In the genomic region with DNA sequence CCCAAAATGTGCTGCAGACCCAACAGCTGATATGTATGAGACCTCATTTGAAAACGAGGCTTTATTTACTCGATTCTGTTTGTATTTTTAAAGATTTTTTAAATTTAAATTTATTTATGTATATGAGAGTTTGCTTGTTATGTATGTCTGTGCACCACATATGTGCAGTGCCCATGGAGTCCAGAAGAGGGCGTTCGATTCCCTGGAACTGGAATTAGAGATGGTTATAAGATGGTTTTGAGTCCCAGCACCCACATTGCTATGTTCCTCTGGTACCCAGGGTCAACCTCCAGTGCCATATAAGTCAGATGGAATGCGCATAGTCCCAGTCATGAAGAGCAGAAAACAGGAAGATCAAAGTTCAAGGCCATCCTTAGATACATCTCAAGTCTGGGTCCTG, we compare ENCODE assay signal across 19 mouse cellular contexts. TPM values are rescaled to one million over a fixed set of nuclear protein-coding genes. Genes with fewer than 3 reads are reported as not detected.
A peak's percentile ranks its signal among the peaks of the same experiment; 100 is the strongest.
DNase-seq lines count a peak whose midpoint lies in the region; ATAC-seq and TF ChIP-seq lines count a peak whose summit lies in the region.
"Had no signal": no experiment of that assay in that cellular context is flagged by ENCODE, and none has a peak within 500 bp of the region (broad histone marks: within the 10 kb centered on the region; RNA-seq: fewer than 3 reads in every experiment).

No protein-coding gene starts in this region.

- peak; percentile 61 for TF ChIP-seq CTCF in heart, adult 2 months (IDR thresholded peaks at IDR 0.05)
- peak; percentile 39 for TF ChIP-seq CTCF in midbrain, postnatal 0 days (IDR thresholded peaks at IDR 0.05)

- no peak overlapping the region for H3K4me2 ChIP-seq in midbrain, postnatal 0 days (ENCODE audit: low read depth, low read length, poor library complexity, severe bottlenecking)
- no peak overlapping the region for H3K4me2 ChIP-seq in midbrain, embryonic 16.5 days (ENCODE audit: low read length)
- H3K4me2 ChIP-seq: embryonic facial prominence, embryonic 12.5 days; heart, embryonic 13.5 days; intestine, embryonic 15.5 days; limb, embryonic 15.5 days; midbrain, embryonic 13.5 days had no signal

- no peaks in the 10 kb centered on the region for H3K36me3 ChIP-seq in heart, adult 2 months (ENCODE audit: control insufficient read depth, insufficient read depth, low read length)
- no peaks in the 10 kb centered on the region for H3K36me3 ChIP-seq in midbrain, postnatal 0 days (ENCODE audit: insufficient read depth, low read length)
- no peaks in the 10 kb centered on the region for H3K36me3 ChIP-seq in midbrain, embryonic 16.5 days (ENCODE audit: control insufficient read depth, insufficient read depth, low read length)
- H3K36me3 ChIP-seq in splenic B cell, adult 2 months (ENCODE audit: control insufficient read depth, insufficient read depth, low read length, poor library complexity, severe bottlenecking) = no peaks in the 10 kb centered on the region
- H3K36me3 ChIP-seq: embryonic facial prominence, embryonic 12.5 days; heart, embryonic 13.5 days; hindbrain, embryonic 10.5 days; intestine, embryonic 15.5 days; limb, embryonic 15.5 days; midbrain, embryonic 13.5 days had no signal

- no peak overlapping the region for H3K9ac ChIP-seq in heart, adult 2 months (ENCODE audit: low read depth, low read length)
- no peak overlapping the region for H3K9ac ChIP-seq in midbrain, postnatal 0 days (replicated peaks; ENCODE audit: low read length, poor library complexity, severe bottlenecking)
- no peak overlapping the region for H3K9ac ChIP-seq in midbrain, embryonic 16.5 days (ENCODE audit: low read depth, low read length)
- H3K9ac ChIP-seq: embryonic facial prominence, embryonic 12.5 days; heart, embryonic 13.5 days; intestine, embryonic 15.5 days; limb, embryonic 15.5 days; midbrain, embryonic 13.5 days had no signal

- no peak overlapping the region for H3K4me3 ChIP-seq in heart, adult 2 months
- H3K4me3 ChIP-seq in midbrain, postnatal 0 days (ENCODE audit: low read depth, low read length) = no peak overlapping the region
- no peak overlapping the region for H3K4me3 ChIP-seq in midbrain, embryonic 16.5 days (ENCODE audit: low read depth, low read length)
- H3K4me3 ChIP-seq: embryonic facial prominence, embryonic 12.5 days; heart, embryonic 13.5 days; hindbrain, embryonic 10.5 days; intestine, embryonic 15.5 days; limb, embryonic 15.5 days; midbrain, embryonic 13.5 days had no signal

- WGBS in heart, adult 2 months = 55% methylated on average over 5 of the region's 5 CpGs
- 45% methylated on average over 5 of the region's 5 CpGs for WGBS in midbrain, postnatal 0 days
- WGBS in midbrain, embryonic 16.5 days = 52% methylated on average over 5 of the region's 5 CpGs

- ATAC-seq in midbrain, postnatal 0 days (ENCODE audit: low FRiP score) = no peak
- ATAC-seq in midbrain, embryonic 16.5 days = no peak
- ATAC-seq: intestine, embryonic 15.5 days; midbrain, embryonic 13.5 days had no signal

- H3K27me3 ChIP-seq in heart, adult 2 months (ENCODE audit: control insufficient read depth, insufficient read depth, low read length) = no peaks in the 10 kb centered on the region
- H3K27me3 ChIP-seq in midbrain, postnatal 0 days (ENCODE audit: insufficient read depth, low read length) = peaks cover 5% of the 10 kb centered on the region; the same call in 1 of the 2 replicates
- H3K27me3 ChIP-seq in midbrain, embryonic 16.5 days (ENCODE audit: control insufficient read depth, insufficient read depth, low read depth, low read length) = peaks cover under 1% of the 10 kb centered on the region; the same call in 1 of the 2 replicates
- no peaks in the 10 kb centered on the region for H3K27me3 ChIP-seq in splenic B cell, adult 2 months (ENCODE audit: control insufficient read depth, insufficient read depth, low read length, poor library complexity, severe bottlenecking)

- no peak for TF ChIP-seq EP300 in heart, adult 2 months (IDR thresholded peaks at IDR 0.05; ENCODE audit: insufficient read depth, low read depth, low read length)

- H3K4me1 ChIP-seq in heart, adult 2 months (ENCODE audit: control insufficient read depth, insufficient read depth, low read length) = peaks cover 2% of the 10 kb centered on the region; the same call in 1 of the 2 replicates
- no peaks in the 10 kb centered on the region for H3K4me1 ChIP-seq in midbrain, postnatal 0 days (ENCODE audit: insufficient read depth, low read length)
- H3K4me1 ChIP-seq in midbrain, embryonic 16.5 days (ENCODE audit: control insufficient read depth, insufficient read depth, low read length) = no peaks in the 10 kb centered on the region; the same call in 1 of the 2 replicates
- H3K4me1 ChIP-seq: embryonic facial prominence, embryonic 12.5 days; intestine, embryonic 15.5 days; midbrain, embryonic 13.5 days had no signal

- H3K27ac ChIP-seq in heart, adult 2 months = no peak overlapping the region
- H3K27ac ChIP-seq in midbrain, postnatal 0 days (ENCODE audit: low read depth, low read length) = no peak overlapping the region
- no peak overlapping the region for H3K27ac ChIP-seq in midbrain, embryonic 16.5 days (ENCODE audit: low read length)
- H3K27ac ChIP-seq: embryonic facial prominence, embryonic 12.5 days; heart, embryonic 13.5 days; hindbrain, embryonic 10.5 days; intestine, embryonic 15.5 days; limb, embryonic 15.5 days; macrophage; midbrain, embryonic 13.5 days had no signal

- H3K9me3 ChIP-seq in midbrain, postnatal 0 days (ENCODE audit: low read length) = no peaks in the 10 kb centered on the region
- no peaks in the 10 kb centered on the region for H3K9me3 ChIP-seq in midbrain, embryonic 16.5 days (replicated peaks; ENCODE audit: control insufficient read depth, low read length, poor library complexity, severe bottlenecking)
- H3K9me3 ChIP-seq: embryonic facial prominence, embryonic 12.5 days; heart, embryonic 13.5 days; hindbrain, embryonic 10.5 days; intestine, embryonic 15.5 days; limb, embryonic 15.5 days; midbrain, embryonic 13.5 days had no signal

- no peaks in the 10 kb centered on the region for H3K79me2 ChIP-seq in heart, adult 2 months (replicated peaks; ENCODE audit: control insufficient read depth, insufficient read depth, low read length)

- intact Hi-C loops in heart, adult 2 months (cut with DNase I) = loop anchor here (5.0 kb wide), 1 partner anchor 118 kb away; no protein-coding TSS in a partner anchor

- DNase-seq in heart, adult 2 months = no peak
- no peak for DNase-seq in heart, adult 9 months (ENCODE audit: low spot score in 2 of 2)
- DNase-seq in kidney, postnatal 4 days = peak; percentile 45 to 46
- DNase-seq in kidney, postnatal 14 days = no peak
- DNase-seq in midbrain, postnatal 0 days (ENCODE audit: low spot score) = no peak
- peak; percentile 21 for DNase-seq in splenic B cell, adult 2 months (ENCODE audit: low read depth, low spot score)
- DNase-seq in spleen, adult 18-20 months = no peak
- DNase-seq: cerebellum, adult 11 months; gastrocnemius, postnatal 14 days had no signal

- TF ChIP-seq POLR2A in heart, adult 2 months (IDR thresholded peaks at IDR 0.05; ENCODE audit: insufficient read depth, low read depth, low read length) = no peak

RNA-seq across cellular contexts. Expression of gene Asb10, which starts 6.5 kb away (rescaled TPM):
- 10 to 100 TPM; 80.8 to 93.5 TPM for total RNA-seq in heart, adult 2 months (2021)
- polyA plus RNA-seq in heart, adult 2 months (2012; rRNA removed) = 138 and 163 TPM in 2 replicates
- 1.2 TPM in 1 of 2 replicates, not detected in the other for total RNA-seq in midbrain, postnatal 0 days (2014; rRNA removed)
- 0.31 and 0.39 TPM in 2 replicates for polyA plus RNA-seq in midbrain, postnatal 0 days (2015; fragmentation: Nextera tagmentation; extraction: Ambion mirVana)
- 0.15 TPM in 1 of 2 replicates, not detected in the other for polyA plus RNA-seq in midbrain, embryonic 16.5 days (2015; fragmentation: Nextera tagmentation; extraction: Ambion mirVana)

RNA-seq across cellular contexts. Expression of gene Gbx1, which starts 7.3 kb away (rescaled TPM):
- not detected for total RNA-seq in heart, adult 2 months (2021)
- 0.06 TPM in 1 of 2 replicates, not detected in the other for polyA plus RNA-seq in heart, adult 2 months (2012; rRNA removed)
- total RNA-seq in midbrain, postnatal 0 days (2014; rRNA removed) = 0.33 TPM in 1 of 2 replicates, not detected in the other
- polyA plus RNA-seq in midbrain, postnatal 0 days (2015; fragmentation: Nextera tagmentation; extraction: Ambion mirVana) = 0.09 and 0.12 TPM in 2 replicates
- 0.20 and 0.21 TPM in 2 replicates for polyA plus RNA-seq in midbrain, embryonic 16.5 days (2015; fragmentation: Nextera tagmentation; extraction: Ambion mirVana)
- total RNA-seq: common myeloid progenitor, adult 5-6 weeks; gastrocnemius, postnatal 14 days had no signal
- polyA plus RNA-seq: macrophage had no signal

RNA-seq across cellular contexts. Expression of gene 4931409K22Rik, which starts 22.3 kb away (rescaled TPM):
- not detected for total RNA-seq in heart, adult 2 months (2021)
- polyA plus RNA-seq in heart, adult 2 months (2012; rRNA removed) = 0.06 TPM in 1 of 2 replicates, not detected in the other
- not detected in 2 replicates for total RNA-seq in midbrain, postnatal 0 days (2014; rRNA removed)
- not detected in 2 replicates for polyA plus RNA-seq in midbrain, postnatal 0 days (2015; fragmentation: Nextera tagmentation; extraction: Ambion mirVana)
- polyA plus RNA-seq in midbrain, embryonic 16.5 days (2015; fragmentation: Nextera tagmentation; extraction: Ambion mirVana) = 0.08 TPM in 1 of 2 replicates, not detected in the other
- total RNA-seq: common myeloid progenitor, adult 5-6 weeks; gastrocnemius, postnatal 14 days; left cerebral cortex, postnatal 10 days had no signal
- polyA plus RNA-seq: macrophage had no signal

RNA-seq across cellular contexts. Expression of gene Abcf2, which starts 43.0 kb away (rescaled TPM):
- total RNA-seq in heart, adult 2 months (2021) = 10 to 100 TPM; 52.5 to 55.8 TPM
- 43.3 and 57.2 TPM in 2 replicates for polyA plus RNA-seq in heart, adult 2 months (2012; rRNA removed)
- 55.9 and 57.0 TPM in 2 replicates for total RNA-seq in midbrain, postnatal 0 days (2014; rRNA removed)
- 58.2 and 62.3 TPM in 2 replicates for polyA plus RNA-seq in midbrain, postnatal 0 days (2015; fragmentation: Nextera tagmentation; extraction: Ambion mirVana)
- polyA plus RNA-seq in midbrain, embryonic 16.5 days (2015; fragmentation: Nextera tagmentation; extraction: Ambion mirVana) = 78.0 and 85.0 TPM in 2 replicates

RNA-seq across cellular contexts. Expression of gene Chpf2, which starts 52.2 kb away (rescaled TPM):
- 1 to 10 TPM; 7.5 to 9.0 TPM for total RNA-seq in heart, adult 2 months (2021)
- polyA plus RNA-seq in heart, adult 2 months (2012; rRNA removed) = 9.9 and 12.3 TPM in 2 replicates
- 31.3 and 32.8 TPM in 2 replicates for total RNA-seq in midbrain, postnatal 0 days (2014; rRNA removed)
- polyA plus RNA-seq in midbrain, postnatal 0 days (2015; fragmentation: Nextera tagmentation; extraction: Ambion mirVana) = 25.5 and 26.3 TPM in 2 replicates
- polyA plus RNA-seq in midbrain, embryonic 16.5 days (2015; fragmentation: Nextera tagmentation; extraction: Ambion mirVana) = 16.6 and 23.3 TPM in 2 replicates

Comparison
In these comparisons a context has a peak if more than half of its experiments do, and no peak if none do; other contexts are left out.
1. DNase-seq: peak in kidney, postnatal 4 days (2 of 2) and splenic B cell, adult 2 months (single experiment); none in heart, adult 2 months (0 of 2), heart, adult 9 months (0 of 2), kidney, postnatal 14 days (single experiment), midbrain, postnatal 0 days (single experiment) and spleen, adult 18-20 months (0 of 2).
2. RNA of gene Asb10, which starts 6.5 kb away (polyA plus RNA-seq): 138 to 163 TPM in heart, adult 2 months; 0.31 to 0.39 TPM in midbrain, postnatal 0 days and 0.15 TPM in midbrain, embryonic 16.5 days; every median in the first group is over 100 times any median in the second.